Mouse (Mus musculus): ENCODE measurements around the gene Ttc7b.

DNA sequence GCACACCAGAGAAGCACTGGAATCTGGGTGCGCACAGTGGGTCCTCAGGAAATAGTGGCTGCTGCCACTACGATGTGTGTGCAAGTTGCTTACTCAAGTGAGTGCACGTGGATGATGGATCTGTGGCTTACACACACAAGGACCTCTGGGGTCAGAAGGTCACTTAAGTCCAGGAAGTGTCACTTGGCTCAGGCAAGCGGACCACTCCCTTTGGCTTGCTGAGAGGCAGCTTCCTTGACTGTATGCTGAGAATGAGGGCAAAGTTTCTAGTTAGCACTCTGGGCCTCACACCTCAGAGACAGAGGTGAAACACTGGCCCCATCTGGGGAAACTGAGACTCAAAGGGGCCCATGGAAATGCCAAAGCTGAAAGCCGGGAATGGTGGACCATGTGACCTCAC lies 232.6 kb downstream of the Ttc7b start:
- TF ChIP-seq CTCF (IDR thresholded peaks at IDR 0.05; ENCODE audit: insufficient read depth, low read depth, low read length) (no peak), POLR2A (IDR thresholded peaks at IDR 0.05; ENCODE audit: insufficient read depth, low read depth, low read length) (no peak)
